Mouse (Mus musculus): ENCODE data around the gene Ppp1cc.

Ppp1cc gene

GRCm38 (mm10) chr5:122157827-122158381 is at the start of gene Ppp1cc:
Gene Ppp1cc, plus strand, starts transcription at chr5:122158278.
- CTCF ChIA-PET, result interaction anchor here (0.6 kb wide), 1 partner anchor 18 kb away, joined by 9 read pairs; no protein-coding TSS in a partner anchor

GRCm38 (mm10) chr5:122109325-122110060 is 48.6 kb upstream of the Ppp1cc start:
- CTCF ChIA-PET, result interaction anchor here (0.6 kb wide), 1 partner anchor 18 kb away, joined by 3 read pairs; no protein-coding TSS in a partner anchor

GRCm38 (mm10) chr5:122110625-122111024 is 47.5 kb upstream of the Ppp1cc start:
- CTCF ChIA-PET, result interaction anchor here (0.9 kb wide), 1 partner anchor 54 kb away, joined by 3 read pairs; no protein-coding TSS in a partner anchor

GRCm38 (mm10) chr5:122111091-122111932 is 46.8 kb upstream of the Ppp1cc start:
- CTCF ChIA-PET, result no interaction called here

- CTCF ChIA-PET, result no interaction called here
Measured at GRCm38 (mm10) chr5:122111933-122112248, 46.2 kb upstream of the Ppp1cc start.

- CTCF ChIA-PET, result interaction anchor here (0.5 kb wide), 1 partner anchor 298 kb away, joined by 4 read pairs; no protein-coding TSS in a partner anchor
Measured at GRCm38 (mm10) chr5:122113450-122113849, 44.6 kb upstream of the Ppp1cc start.

- CTCF ChIA-PET, result interaction anchor here (0.6 kb wide), 1 partner anchor 23 kb away, joined by 3 read pairs; no protein-coding TSS in a partner anchor
Measured at GRCm38 (mm10) chr5:122114176-122114575, 43.9 kb upstream of the Ppp1cc start.

- CTCF ChIA-PET, result no interaction called here
Measured at GRCm38 (mm10) chr5:122115266-122115763, 42.8 kb upstream of the Ppp1cc start.

- CTCF ChIA-PET, result interaction anchor here (0.7 kb wide), 1 partner anchor 1060 kb away, joined by 4 read pairs; no protein-coding TSS in a partner anchor
Measured at GRCm38 (mm10) chr5:122116243-122116642, 41.8 kb upstream of the Ppp1cc start.

GRCm38 (mm10) chr5:122125211-122125760 is 32.8 kb upstream of the Ppp1cc start:
- CTCF ChIA-PET, result interaction anchor here (0.8 kb wide), 1 partner anchor 9 kb away, joined by 4 read pairs; no protein-coding TSS in a partner anchor

- CTCF ChIA-PET, result interaction anchor here (0.6 to 1.1 kb wide), 4 partner anchors 38 to 251 kb away, joined by 3 to 7 read pairs (median 4); no protein-coding TSS in a partner anchor
Measured at GRCm38 (mm10) chr5:122129068-122129655, 28.9 kb upstream of the Ppp1cc start.

- CTCF ChIA-PET, result no interaction called here
Measured at GRCm38 (mm10) chr5:122130341-122130998, 27.6 kb upstream of the Ppp1cc start.

GRCm38 (mm10) chr5:122131076-122132051 is 26.7 kb upstream of the Ppp1cc start:
- CTCF ChIA-PET, result interaction anchor here (0.5 to 1.5 kb wide), 5 partner anchors 10 to 1270 kb away, joined by 3 to 5 read pairs (median 3); partner anchors contain the start of gene Ccdc63

- CTCF ChIA-PET, result interaction anchor here (0.5 to 1.5 kb wide), 7 partner anchors 9 to 506 kb away, joined by 3 to 6 read pairs (median 4); partner anchors contain the start of gene Ccdc63
Measured at GRCm38 (mm10) chr5:122132167-122133049, 25.7 kb upstream of the Ppp1cc start.

- CTCF ChIA-PET, result interaction anchor here (0.5 kb wide), 1 partner anchor 242 kb away, joined by 3 read pairs; no protein-coding TSS in a partner anchor
Measured at GRCm38 (mm10) chr5:122133050-122133389, 25.1 kb upstream of the Ppp1cc start.

GRCm38 (mm10) chr5:122134395-122135289 is 23.4 kb upstream of the Ppp1cc start:
- CTCF ChIA-PET, result interaction anchor here (1.0 kb wide), 2 partner anchors 10 to 11 kb away, joined by 4 to 5 read pairs; no protein-coding TSS in a partner anchor

GRCm38 (mm10) chr5:122135290-122135882 is 22.7 kb upstream of the Ppp1cc start:
- CTCF ChIA-PET, result no interaction called here

All from spleen, embryonic (tissue).